Mouse (Mus musculus) heart, adult 2 months (tissue): ENCODE results near the gene Zfp367.

ENCODE experiments used
- CTCF ChIP-seq: fragments of 200-600 bp; IDR thresholded peaks from 2 replicates; pipeline ENCODE4 v1.8.1; 2022; ENCODE audit warnings: antibody characterized with exemption, mild to moderate bottlenecking, moderate library complexity
- EP300 ChIP-seq: fragments of 200-500 bp; IDR thresholded peaks from 2 replicates; pipeline ENCODE4 v1.6.1; 2011; ENCODE audit warnings: low read depth, low read length, control low read depth; ENCODE audit not compliant: insufficient read depth
- POLR2A ChIP-seq: fragments of 200-500 bp; IDR thresholded peaks from 2 replicates; pipeline ENCODE4 v1.6.1; 2011; ENCODE audit warnings: mild to moderate bottlenecking, low read depth, low read length, control low read depth; ENCODE audit not compliant: insufficient read depth

GRCm38 (mm10) chr13:64153083-64153682 is at the start of gene Zfp367:
- TF ChIP-seq CTCF: no peak
- TF ChIP-seq EP300: no peak
- TF ChIP-seq POLR2A: no peak
